Mouse (Mus musculus) thymus, adult 2 months (tissue): ENCODE results near the gene Ncoa1. TPM values are rescaled to one million over a fixed set of nuclear protein-coding genes. Genes with fewer than 3 reads are reported as not detected.

Experiments used
- DNase-seq: peaks from one replicate; pipeline ENCODE4 v3.0.0; 2021
- H3K27ac ChIP-seq: fragments of 200-500 bp; 2 replicates; pipeline ENCODE4 v1.5.1; 2012; ENCODE audit warnings: low read length, control low read depth; ENCODE audit not compliant: control insufficient read depth, insufficient read depth
- H3K27me3 ChIP-seq: fragments of 200-500 bp; 2 replicates; pipeline ENCODE4 v1.6.1; 2012; ENCODE audit warnings: mild to moderate bottlenecking, low read length, moderate library complexity, mixed read lengths; ENCODE audit not compliant: control insufficient read depth, insufficient read depth
- H3K36me3 ChIP-seq: fragments of 200-500 bp; 2 replicates; pipeline ENCODE4 v1.6.1; 2012; ENCODE audit warnings: mild to moderate bottlenecking, low read length, moderate library complexity; ENCODE audit not compliant: control insufficient read depth, insufficient read depth
- H3K4me1 ChIP-seq: fragments of 200-500 bp; replicated peaks from 2 replicates; pipeline ENCODE4 v1.6.1; 2012; ENCODE audit warnings: low read length; ENCODE audit not compliant: control insufficient read depth, insufficient read depth
- H3K4me3 ChIP-seq: fragments of 200-500 bp; 2 replicates; pipeline ENCODE4 v1.5.1; 2012; ENCODE audit warnings: mild to moderate bottlenecking, low read length, control low read depth, moderate library complexity; ENCODE audit not compliant: control insufficient read depth, insufficient read depth
- CTCF ChIP-seq: fragments of 200-500 bp; IDR thresholded peaks from 2 replicates; pipeline ENCODE4 v1.5.1; 2012; ENCODE audit warnings: mild to moderate bottlenecking, control low read depth, low read length, moderate library complexity, borderline replicate concordance; ENCODE audit not compliant: control insufficient read depth, poor library complexity, insufficient read depth; ENCODE audit errors: extremely low read depth
- POLR2A ChIP-seq: fragments of 200-500 bp; IDR thresholded peaks from 2 replicates; pipeline ENCODE4 v1.6.1; 2012; ENCODE audit warnings: mild to moderate bottlenecking, low read length, control low read depth, moderate library complexity; ENCODE audit not compliant: control insufficient read depth, poor library complexity, insufficient read depth; ENCODE audit errors: extremely low read depth
- WGBS: fragments of 180-500 bp; shearing (Covaris S2); methylation state at CpG from one replicate; pipeline ENCODE4 v1.1.7; 2018; 5-methylcytosine and 5-hydroxymethylcytosine counted together
- polyA plus RNA-seq: library from polyadenylated mRNA; depleted of rRNA; stranded (reverse); fragments of >200 nt; gene quantifications from 2 replicates; pipeline ENCODE4 v1.2.3, GENCODE M21; 2012

Gene Ncoa1
- polyA plus RNA-seq, 1 experiment: 33.3 TPM

- H3K27me3 ChIP-seq: no peaks in the 10 kb centered on the region
- TF ChIP-seq POLR2A (no peak), CTCF (no peak)
- H3K4me1 ChIP-seq: peaks cover 8% of the 10 kb centered on the region
- DNase-seq: no peak
- 95% methylated on average over 6 of the region's 6 CpGs for WGBS
- H3K4me3 ChIP-seq: no peak overlapping the region
- H3K36me3 ChIP-seq: no peaks in the 10 kb centered on the region
- no peak overlapping the region for H3K27ac ChIP-seq
Measured at GRCm38 (mm10) chr12:4477941-4478795, 1.2 kb upstream of the Ncoa1 start.

GRCm38 (mm10) chr12:4476291-4476831, 621 bp downstream of the Ncoa1 start:
- peak; percentile 39; the same call in 1 of the 2 replicates for TF ChIP-seq CTCF
- TF ChIP-seq POLR2A: no peak
- Histone ChIP-seq H3K36me3 (no peaks in the 10 kb centered on the region), H3K27ac (peak overlapping the region; percentile 58), H3K4me3 (peak overlapping the region; percentile 85), H3K4me1 (peaks cover 8% of the 10 kb centered on the region), H3K27me3 (no peaks in the 10 kb centered on the region)
- 12% methylated on average over 64 of the region's 73 CpGs for WGBS
- DNase-seq: peak; percentile 76

- Histone ChIP-seq H3K27me3 (no peaks in the 10 kb centered on the region), H3K4me3 (peak overlapping the region; percentile 85), H3K36me3 (no peaks in the 10 kb centered on the region), H3K27ac (no peak overlapping the region), H3K4me1 (peaks cover 8% of the 10 kb centered on the region)
- no peak for TF ChIP-seq CTCF
- TF ChIP-seq POLR2A: no peak
- DNase-seq: no peak
- WGBS: 47% methylated on average over 18 of the region's 18 CpGs
Measured at GRCm38 (mm10) chr12:4475251-4475993, 1.6 kb downstream of the Ncoa1 start.

- Histone ChIP-seq H3K27ac (no peak overlapping the region), H3K27me3 (no peaks in the 10 kb centered on the region), H3K36me3 (no peaks in the 10 kb centered on the region), H3K4me1 (no peaks in the 10 kb centered on the region), H3K4me3 (no peak overlapping the region)
- 53% methylated on average over 2 of the region's 2 CpGs for whole genome bisulfite sequencing
- no peak for DNase-seq
- no peak for TF ChIP-seq CTCF
- no peak for TF ChIP-seq POLR2A
Measured at GRCm38 (mm10) chr12:4469115-4469514, 7.9 kb downstream of the Ncoa1 start.

GRCm38 (mm10) chr12:4463701-4464100, 13.3 kb downstream of the Ncoa1 start:
- no peaks in the 10 kb centered on the region for H3K36me3 ChIP-seq
- WGBS: 96% methylated on average over 2 of the region's 2 CpGs
- TF ChIP-seq CTCF: no peak
- TF ChIP-seq POLR2A: no peak
- H3K27ac ChIP-seq: no peak overlapping the region
- H3K4me1 ChIP-seq: no peaks in the 10 kb centered on the region
- DNase-seq: no peak
- H3K27me3 ChIP-seq: no peaks in the 10 kb centered on the region
- H3K4me3 ChIP-seq: no peak overlapping the region

- Histone ChIP-seq H3K27me3 (no peaks in the 10 kb centered on the region), H3K4me3 (no peak overlapping the region), H3K27ac (no peak overlapping the region), H3K4me1 (no peaks in the 10 kb centered on the region), H3K36me3 (no peaks in the 10 kb centered on the region)
- TF ChIP-seq CTCF (no peak), POLR2A (no peak)
- 92% methylated on average over 1 of the region's 1 CpGs for WGBS
- DNase-seq: no peak
Measured at GRCm38 (mm10) chr12:4462420-4462819, 14.6 kb downstream of the Ncoa1 start.
